Mouse (Mus musculus): ENCODE measurements around the gene Prdx5. TPM values are rescaled to one million over a fixed set of nuclear protein-coding genes. Genes with fewer than 3 reads are reported as not detected.

Prdx5 gene
- polyA plus RNA-seq, 1 experiment from 2014 or later = 912 TPM

DNA sequence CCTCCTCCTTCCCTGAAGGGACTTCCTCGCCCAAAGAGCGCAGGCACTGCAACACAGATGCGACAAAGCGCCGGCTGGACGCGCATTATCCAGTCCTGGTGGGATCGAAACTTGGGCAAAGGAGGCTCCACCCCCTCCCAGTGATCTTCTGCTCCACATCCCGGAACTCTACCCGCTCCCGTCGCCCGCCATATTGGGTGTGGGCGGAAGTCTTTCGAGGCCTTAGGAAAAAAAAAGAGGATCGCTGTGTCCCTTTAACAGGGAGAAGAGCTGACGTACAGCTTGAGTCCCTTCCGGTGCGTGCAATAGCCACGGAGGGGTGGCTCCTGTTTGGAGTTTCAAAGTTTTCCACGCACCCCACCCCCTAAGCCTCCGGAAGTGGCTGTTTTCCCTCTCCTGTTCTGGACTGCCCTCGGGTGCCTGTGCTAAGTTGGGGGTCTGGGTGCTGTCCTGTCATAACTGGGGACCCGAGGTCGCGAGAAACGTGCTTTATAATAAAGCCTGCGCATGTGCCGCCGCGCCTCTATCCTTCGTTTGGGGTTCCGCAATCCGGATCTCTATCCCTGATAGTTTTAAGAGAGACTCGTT is 41.6 kb upstream of the Prdx5 start:
- peak overlapping the region; percentile 92 for H3K27ac ChIP-seq (ENCODE audit: low read depth, low read length)
- H3K27me3 ChIP-seq (replicated peaks; ENCODE audit: control insufficient read depth, insufficient read depth, low read length) = no peaks in the 10 kb centered on the region
- H3K9ac ChIP-seq (ENCODE audit: low read depth, low read length) = peak overlapping the region; percentile 63
- peak; percentile 58 for ATAC-seq
- no peaks in the 10 kb centered on the region for H3K9me3 ChIP-seq (ENCODE audit: control insufficient read depth)
- H3K4me1 ChIP-seq (replicated peaks; ENCODE audit: control insufficient read depth, insufficient read depth, low read length) = peaks cover 6% of the 10 kb centered on the region; the same call in 1 of the 2 replicates
- H3K4me3 ChIP-seq (ENCODE audit: low read depth, low read length) = peak overlapping the region; percentile 56
- no peak for TF ChIP-seq CTCF (IDR thresholded peaks at IDR 0.05; ENCODE audit: low read depth)
- peaks cover 37% of the 10 kb centered on the region for H3K36me3 ChIP-seq (ENCODE audit: control insufficient read depth, insufficient read depth)
- under 1% methylated on average over 35 of the region's 35 CpGs for WGBS
- peak overlapping the region; percentile 77 for H3K4me2 ChIP-seq (replicated peaks; ENCODE audit: low read depth)

DNA sequence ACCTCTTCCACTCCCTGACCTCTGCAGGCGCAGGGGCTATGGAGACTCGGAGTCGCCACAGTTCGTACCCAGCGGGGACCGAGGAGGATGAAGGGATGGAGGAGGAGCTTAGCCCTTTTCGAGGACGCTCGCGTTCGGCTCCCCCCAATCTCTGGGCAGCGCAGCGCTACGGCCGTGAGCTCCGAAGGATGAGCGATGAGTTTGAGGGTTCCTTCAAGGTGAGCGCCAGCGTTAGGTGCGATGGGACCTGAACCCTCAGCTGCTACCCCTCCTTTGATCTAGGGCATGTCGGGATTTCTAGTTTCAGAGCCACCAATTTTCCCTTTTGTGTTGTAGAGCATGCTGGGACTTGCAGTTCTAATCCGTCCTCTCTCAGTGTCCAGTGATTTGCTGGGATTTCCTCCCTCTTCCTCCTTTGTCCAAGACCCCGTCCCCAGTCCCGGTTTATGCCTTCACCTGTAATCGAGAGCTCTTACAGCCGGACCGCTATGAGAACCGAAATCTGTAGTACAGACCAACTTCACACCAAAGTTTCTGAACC is 40.8 kb upstream of the Prdx5 start:
- H3K4me2 ChIP-seq (replicated peaks; ENCODE audit: low read depth) = peak overlapping the region; percentile 77
- TF ChIP-seq CTCF (IDR thresholded peaks at IDR 0.05; ENCODE audit: low read depth) = no peak
- WGBS = under 1% methylated on average over 28 of the region's 28 CpGs
- H3K36me3 ChIP-seq (ENCODE audit: control insufficient read depth, insufficient read depth) = peaks cover 29% of the 10 kb centered on the region
- peak overlapping the region; percentile 92 for H3K27ac ChIP-seq (ENCODE audit: low read depth, low read length)
- no peaks in the 10 kb centered on the region for H3K9me3 ChIP-seq (ENCODE audit: control insufficient read depth)
- peak overlapping the region; percentile 56 for H3K4me3 ChIP-seq (ENCODE audit: low read depth, low read length)
- no peaks in the 10 kb centered on the region for H3K27me3 ChIP-seq (replicated peaks; ENCODE audit: control insufficient read depth, insufficient read depth, low read length)
- peak; percentile 2; the same call in 1 of the 2 replicates for ATAC-seq
- peak overlapping the region; percentile 63 for H3K9ac ChIP-seq (ENCODE audit: low read depth, low read length)
- H3K4me1 ChIP-seq (replicated peaks; ENCODE audit: control insufficient read depth, insufficient read depth, low read length) = peaks cover 6% of the 10 kb centered on the region; the same call in 1 of the 2 replicates

DNA sequence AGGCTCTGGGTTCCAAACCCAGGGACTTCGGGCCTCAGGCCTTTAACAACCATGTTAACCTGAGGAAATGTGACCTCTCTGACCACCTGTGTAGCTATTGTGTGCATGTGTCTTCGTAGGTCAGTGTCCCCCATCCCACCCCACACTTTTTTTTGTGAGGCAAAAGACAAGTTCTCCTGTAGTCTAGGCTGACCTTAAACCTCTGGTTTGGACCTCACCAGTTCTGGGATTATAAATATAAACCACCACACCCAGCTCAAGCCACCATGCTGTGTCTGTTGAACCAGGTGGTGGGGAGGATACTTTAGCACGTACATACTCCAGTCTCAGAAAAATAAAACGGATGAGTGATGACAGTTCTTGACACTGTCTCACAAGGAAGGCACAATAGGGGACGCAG is 40.0 kb upstream of the Prdx5 start:
- Histone ChIP-seq H3K4me1 (replicated peaks; ENCODE audit: control insufficient read depth, insufficient read depth, low read length) (peaks cover 6% of the 10 kb centered on the region; the same call in 1 of the 2 replicates), H3K36me3 (ENCODE audit: control insufficient read depth, insufficient read depth) (peaks cover 22% of the 10 kb centered on the region), H3K27ac (ENCODE audit: low read depth, low read length) (0 out of 2 replicates have a peak overlapping the region, but pooled peaks have one; percentile 11), H3K4me3 (ENCODE audit: low read depth, low read length) (no peak overlapping the region; the same call in 1 of the 2 replicates), H3K9ac (ENCODE audit: low read depth, low read length) (0 out of 2 replicates have a peak overlapping the region, but pooled peaks have one; percentile 63), H3K9me3 (ENCODE audit: control insufficient read depth) (no peaks in the 10 kb centered on the region), H3K27me3 (replicated peaks; ENCODE audit: control insufficient read depth, insufficient read depth, low read length) (no peaks in the 10 kb centered on the region), H3K4me2 (replicated peaks; ENCODE audit: low read depth) (peak overlapping the region; percentile 77)
- WGBS = 41% methylated on average over 5 of the region's 5 CpGs
- TF ChIP-seq CTCF (IDR thresholded peaks at IDR 0.05; ENCODE audit: low read depth) = no peak
- no peak for ATAC-seq

DNA sequence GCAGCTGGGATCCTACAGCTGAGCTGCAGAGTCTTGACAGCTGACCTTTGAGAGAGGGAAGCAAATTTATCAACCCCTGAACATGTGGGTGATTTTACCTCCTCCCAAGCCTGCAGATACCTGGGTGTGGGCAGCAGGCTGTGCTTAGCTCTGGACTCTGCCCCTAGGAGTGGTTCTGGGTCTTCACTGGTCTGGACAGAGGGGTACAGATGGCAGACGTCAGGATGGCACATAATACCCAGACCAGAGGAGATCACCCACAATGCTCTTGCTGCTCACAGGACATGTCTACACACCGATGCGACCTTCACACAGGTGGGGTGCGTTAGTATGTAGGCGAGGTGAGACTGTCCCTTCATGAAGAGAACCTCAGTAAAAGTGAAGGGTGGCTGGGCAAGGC is 39.6 kb upstream of the Prdx5 start:
- Histone ChIP-seq H3K4me2 (replicated peaks; ENCODE audit: low read depth) (peak overlapping the region; percentile 27; the same call in 1 of the 2 replicates), H3K27ac (ENCODE audit: low read depth, low read length) (0 out of 2 replicates have a peak overlapping the region, but pooled peaks have one; percentile 11), H3K4me1 (replicated peaks; ENCODE audit: control insufficient read depth, insufficient read depth, low read length) (peaks cover 6% of the 10 kb centered on the region; the same call in 1 of the 2 replicates), H3K27me3 (replicated peaks; ENCODE audit: control insufficient read depth, insufficient read depth, low read length) (no peaks in the 10 kb centered on the region), H3K4me3 (ENCODE audit: low read depth, low read length) (no peak overlapping the region), H3K9ac (ENCODE audit: low read depth, low read length) (no peak overlapping the region), H3K36me3 (ENCODE audit: control insufficient read depth, insufficient read depth) (peaks cover 21% of the 10 kb centered on the region), H3K9me3 (ENCODE audit: control insufficient read depth) (no peaks in the 10 kb centered on the region)
- peak; percentile 20; the same call in 1 of the 2 replicates for ATAC-seq
- no peak for TF ChIP-seq CTCF (IDR thresholded peaks at IDR 0.05; ENCODE audit: low read depth)
- 57% methylated on average over 5 of the region's 5 CpGs for WGBS

DNA sequence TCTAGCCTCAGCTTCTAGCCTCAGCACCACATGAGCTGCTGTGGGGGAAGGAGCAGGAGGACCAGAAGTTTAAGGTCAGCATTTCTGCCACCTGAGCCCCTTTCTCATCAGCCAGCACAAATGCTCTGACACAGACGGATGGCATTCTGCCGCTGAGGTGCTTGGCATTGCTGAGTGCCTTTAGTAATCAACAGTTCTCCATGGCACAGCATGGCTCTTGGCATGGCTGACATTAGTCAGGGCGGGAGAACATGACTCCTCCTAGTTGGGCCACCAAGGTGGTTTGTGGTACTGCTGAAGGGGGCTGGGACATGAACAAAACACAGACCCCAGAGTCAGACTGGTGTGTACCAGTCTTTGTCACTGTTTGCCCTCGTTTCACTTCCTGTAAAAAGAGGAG is 38.3 kb upstream of the Prdx5 start:
- no peak for ATAC-seq
- Histone ChIP-seq H3K4me3 (ENCODE audit: low read depth, low read length) (no peak overlapping the region), H3K9ac (ENCODE audit: low read depth, low read length) (no peak overlapping the region), H3K27ac (ENCODE audit: low read depth, low read length) (no peak overlapping the region), H3K36me3 (ENCODE audit: control insufficient read depth, insufficient read depth) (peaks cover 7% of the 10 kb centered on the region), H3K27me3 (replicated peaks; ENCODE audit: control insufficient read depth, insufficient read depth, low read length) (no peaks in the 10 kb centered on the region), H3K4me1 (replicated peaks; ENCODE audit: control insufficient read depth, insufficient read depth, low read length) (peaks cover 5% of the 10 kb centered on the region; the same call in 1 of the 2 replicates), H3K4me2 (replicated peaks; ENCODE audit: low read depth) (no peak overlapping the region), H3K9me3 (ENCODE audit: control insufficient read depth) (no peaks in the 10 kb centered on the region)
- TF ChIP-seq CTCF (IDR thresholded peaks at IDR 0.05; ENCODE audit: low read depth) = no peak
- WGBS = 78% methylated on average over 4 of the region's 4 CpGs

DNA sequence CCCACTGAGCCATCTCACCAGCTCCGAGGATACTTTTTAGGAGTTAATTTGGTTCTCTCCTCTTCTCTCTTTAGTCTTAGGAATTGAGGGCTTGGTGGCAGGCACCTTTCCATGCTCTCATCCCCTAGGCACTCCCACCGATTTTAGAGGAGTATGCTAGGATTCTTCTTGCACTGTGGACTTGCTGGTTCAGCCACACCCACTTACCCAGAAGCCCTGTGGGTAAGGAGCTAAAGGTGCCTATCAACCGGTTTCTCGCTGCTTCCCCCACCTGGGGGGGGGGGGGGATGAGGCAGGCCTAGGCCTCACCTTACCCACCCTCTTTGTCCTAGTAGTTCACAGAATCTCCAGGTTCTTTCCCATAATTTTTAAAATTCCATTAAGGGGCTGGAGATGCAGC is 37.8 kb upstream of the Prdx5 start:
- Histone ChIP-seq H3K9me3 (ENCODE audit: control insufficient read depth) (no peaks in the 10 kb centered on the region), H3K36me3 (ENCODE audit: control insufficient read depth, insufficient read depth) (0 out of 2 replicates have a peak, but pooled peaks cover 3% of the 10 kb centered on the region), H3K4me3 (ENCODE audit: low read depth, low read length) (no peak overlapping the region), H3K27me3 (replicated peaks; ENCODE audit: control insufficient read depth, insufficient read depth, low read length) (no peaks in the 10 kb centered on the region), H3K9ac (ENCODE audit: low read depth, low read length) (no peak overlapping the region), H3K4me1 (replicated peaks; ENCODE audit: control insufficient read depth, insufficient read depth, low read length) (peaks cover under 1% of the 10 kb centered on the region; the same call in 1 of the 2 replicates), H3K27ac (ENCODE audit: low read depth, low read length) (no peak overlapping the region), H3K4me2 (replicated peaks; ENCODE audit: low read depth) (no peak overlapping the region)
- WGBS = 45% methylated on average over 4 of the region's 4 CpGs
- TF ChIP-seq CTCF (IDR thresholded peaks at IDR 0.05; ENCODE audit: low read depth) = no peak
- ATAC-seq = no peak

Data from intestine, postnatal 0 days (tissue).